Mouse (Mus musculus) hindbrain, embryonic 16.5 days (tissue): ENCODE measurements around the gene Olfr1086. TPM values are rescaled to one million over a fixed set of nuclear protein-coding genes. Genes with fewer than 3 reads are reported as not detected.
"Not testable (repeated sequence)": the region's sequence is repeated elsewhere in the genome, so short reads cannot be mapped to it uniquely, and the experiment has no call there.

Source experiments
- ATAC-seq: fragments of 200-750 bp; cut with Nextera tagmentation; 2 replicates; pipeline ENCODE4 v1.8.0; 2017; ENCODE audit warnings: moderate TSS enrichment, moderate library complexity
- H3K27ac ChIP-seq: fragments of 300-500 bp; sonication (generic); 2 replicates; pipeline ENCODE4 v1.5.1; 2014; ENCODE audit warnings: low read depth, mild to moderate bottlenecking, control low read depth, low read length, moderate library complexity
- H3K27me3 ChIP-seq: fragments of 300-500 bp; sonication (generic); replicated peaks from 2 replicates; pipeline ENCODE4 v1.6.1; 2014; ENCODE audit warnings: low read length; ENCODE audit not compliant: control insufficient read depth, insufficient read depth
- H3K36me3 ChIP-seq: fragments of 300-500 bp; sonication (generic); 2 replicates; pipeline ENCODE4 v1.6.1; 2014; ENCODE audit warnings: mild to moderate bottlenecking, low read length, moderate library complexity, mixed read lengths; ENCODE audit not compliant: control insufficient read depth, insufficient read depth
- H3K4me1 ChIP-seq: fragments of 300-500 bp; sonication (generic); 2 replicates; pipeline ENCODE4 v1.6.1; 2014; ENCODE audit warnings: low read depth, low read length; ENCODE audit not compliant: control insufficient read depth, insufficient read depth
- H3K4me2 ChIP-seq: fragments of 300-500 bp; sonication (generic); 2 replicates; pipeline ENCODE4 v1.6.1; 2014; ENCODE audit warnings: mild to moderate bottlenecking, low read length, control low read depth, moderate library complexity
- H3K4me3 ChIP-seq: fragments of 300-500 bp; sonication (generic); 2 replicates; pipeline ENCODE4 v1.5.1; 2014; ENCODE audit warnings: mild to moderate bottlenecking, low read length, control low read depth, moderate library complexity
- H3K9ac ChIP-seq: fragments of 300-500 bp; sonication (generic); 2 replicates; pipeline ENCODE4 v1.6.1; 2014; ENCODE audit warnings: low read depth, mild to moderate bottlenecking, control low read depth, low read length, moderate library complexity
- H3K9me3 ChIP-seq: fragments of 300-500 bp; sonication (generic); 2 replicates; pipeline ENCODE4 v1.6.1; 2014; ENCODE audit warnings: mild to moderate bottlenecking, low read length, moderate library complexity; ENCODE audit not compliant: control insufficient read depth
- WGBS: fragments of 180-500 bp; shearing (Covaris S2); extraction: QIAGEN DNeasy Blood & Tissue Kit; methylation state at CpG from one replicate; pipeline ENCODE4 v1.1.7; 2014; 5-methylcytosine and 5-hydroxymethylcytosine counted together
- polyA plus RNA-seq: library from polyadenylated mRNA; unstranded; fragments of >200 nt; fragmentation: Nextera tagmentation; extraction: Ambion mirVana; gene quantifications from 2 replicates; pipeline ENCODE4 v1.2.1, GENCODE M21; 2015

The Olfr1086 gene
- polyA plus RNA-seq = not detected in 2 replicates

DNA sequence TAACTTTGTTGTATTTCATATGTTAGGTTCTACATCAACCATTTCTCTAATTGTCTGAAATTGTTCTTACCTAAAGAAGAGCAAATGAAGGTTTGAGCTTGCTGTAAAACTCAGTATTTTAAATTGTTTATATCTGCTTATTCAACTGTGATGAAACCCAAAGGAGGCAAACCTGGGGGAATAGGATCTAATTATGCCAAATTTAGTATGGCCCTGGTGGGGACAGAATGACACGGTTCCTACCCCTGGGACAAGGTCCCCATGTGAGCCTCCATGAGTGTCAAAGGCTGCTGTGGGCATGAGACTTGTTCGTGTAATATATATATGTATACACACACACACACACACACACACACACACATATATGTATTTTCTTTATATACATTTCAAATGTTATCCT is at the start of gene Olfr1086:
Gene Olfr1086, minus strand, starts transcription at position 101 of the 400 bp plus-strand sequence.
- H3K4me1 ChIP-seq = no peaks in the 10 kb centered on the region
- H3K27me3 ChIP-seq = no peaks in the 10 kb centered on the region
- H3K4me2 ChIP-seq = no peak within 1 kb of the TSS
- no peaks in the 10 kb centered on the region for H3K36me3 ChIP-seq
- H3K4me3 ChIP-seq = no peak within 1 kb of the TSS
- no peaks in the 10 kb centered on the region for H3K9me3 ChIP-seq
- no peak within 1 kb of the TSS for H3K9ac ChIP-seq
- no peak within 1 kb of the TSS for H3K27ac ChIP-seq
- no peak for ATAC-seq
- WGBS = 73% methylated on average over 2 of the region's 2 CpGs

DNA sequence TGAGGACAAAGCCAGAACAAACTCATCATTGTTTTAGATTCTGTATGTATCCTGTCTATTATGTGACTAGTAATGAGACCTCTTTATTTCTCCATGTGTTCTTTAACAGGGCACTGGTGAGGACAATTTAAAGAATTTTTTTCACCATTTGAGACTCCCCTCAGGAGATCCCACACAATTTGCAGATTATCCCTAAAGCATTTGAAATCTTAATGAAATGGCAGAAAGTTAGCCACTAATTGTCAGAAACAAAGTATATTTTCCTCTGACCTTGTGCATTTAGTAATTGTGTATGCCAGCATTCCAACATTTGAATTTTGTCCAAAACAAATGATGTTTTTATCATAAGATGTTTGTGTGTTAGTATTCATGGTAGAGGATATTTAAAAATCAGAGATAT is 18.4 kb upstream of the Olfr1086 start, which contains the start of gene Olfr1087:
Gene Olfr1087, minus strand, starts transcription at position 101 of the 400 bp plus-strand sequence.
- Histone ChIP-seq H3K9me3 (no peaks in the 10 kb centered on the region), H3K4me3 (no peak within 1 kb of the TSS), H3K4me1 (no peaks in the 10 kb centered on the region), H3K36me3 (no peaks in the 10 kb centered on the region), H3K27ac (no peak within 1 kb of the TSS), H3K9ac (no peak within 1 kb of the TSS), H3K27me3 (no peaks in the 10 kb centered on the region), H3K4me2 (no peak within 1 kb of the TSS)
- no peak for ATAC-seq

DNA sequence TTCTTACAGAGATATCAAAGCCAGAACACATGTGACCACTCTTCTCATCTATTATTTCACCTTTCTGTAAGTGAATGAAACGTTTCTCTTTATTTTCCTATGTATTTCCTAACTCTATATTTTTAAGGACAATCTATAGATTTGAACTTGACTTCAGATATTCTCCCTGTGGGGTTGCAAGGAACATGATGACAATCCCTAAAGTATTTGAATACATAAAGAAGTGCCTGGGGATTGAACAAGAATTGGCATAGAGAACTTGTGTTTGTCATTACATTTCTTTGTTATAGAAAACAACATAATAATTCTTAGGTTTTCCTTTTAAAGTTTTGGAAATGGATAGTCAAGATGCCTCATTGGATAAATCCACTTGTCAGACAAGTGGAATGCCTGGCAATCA is 18.0 kb downstream of the Olfr1086 start, which contains the start of gene Olfr1085:
Gene Olfr1085, minus strand, starts transcription at position 101 of the 400 bp plus-strand sequence.
- WGBS = 33% methylated on average over 1 of the region's 1 CpGs
- Histone ChIP-seq H3K4me2 (no peak within 1 kb of the TSS), H3K27ac (no peak within 1 kb of the TSS)

DNA sequence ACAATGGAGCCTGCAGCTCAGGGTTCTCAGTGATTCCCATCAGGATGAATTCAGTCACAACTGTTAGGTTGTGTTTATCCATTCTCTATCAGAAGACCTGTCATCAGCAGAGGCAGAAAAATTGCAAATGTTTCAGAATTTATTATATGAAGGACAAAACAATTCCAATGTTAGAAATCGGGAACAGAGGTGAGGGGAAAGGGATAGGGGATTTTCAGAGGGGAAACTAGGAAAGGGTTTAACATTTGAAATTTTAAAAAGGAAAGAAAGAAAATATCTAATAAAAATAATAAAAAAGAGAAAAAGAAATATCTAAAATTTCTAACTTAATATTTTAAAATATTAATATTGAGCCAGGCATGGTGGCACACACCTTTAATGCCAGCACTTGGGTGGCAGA is 40.3 kb downstream of the Olfr1086 start, which contains the start of gene Olfr1084:
Gene Olfr1084, minus strand, starts transcription at position 101 of the 400 bp plus-strand sequence.
- not testable (repeated sequence) for H3K4me3 ChIP-seq, H3K4me1 ChIP-seq, H3K27ac ChIP-seq, H3K27me3 ChIP-seq, H3K9ac ChIP-seq, H3K36me3 ChIP-seq, H3K4me2 ChIP-seq, ATAC-seq, H3K9me3 ChIP-seq
- WGBS = 90% methylated on average over 1 of the region's 1 CpGs

More for the DNA sequence above, 18.0 kb downstream of the Olfr1086 start, which contains the start of gene Olfr1085:
- no peaks in the 10 kb centered on the region for H3K27me3 ChIP-seq
- no peak within 1 kb of the TSS for H3K9ac ChIP-seq
- no peak within 1 kb of the TSS for H3K4me3 ChIP-seq
- no peaks in the 10 kb centered on the region for H3K36me3 ChIP-seq
- ATAC-seq = no peak
- H3K9me3 ChIP-seq = no peaks in the 10 kb centered on the region
- H3K4me1 ChIP-seq = no peaks in the 10 kb centered on the region

Other genes with a start within 250 kb of the Olfr1086 start
- not detected in 2 replicates for gene Olfr1065, start 229.5 kb downstream of the Olfr1086 start, polyA plus RNA-seq
- not detected in 2 replicates for gene Olfr1066, start 223.8 kb downstream of the Olfr1086 start, polyA plus RNA-seq
- gene Olfr228, start 192.7 kb downstream of the Olfr1086 start, polyA plus RNA-seq = not detected in 2 replicates
- not detected in 2 replicates for gene Olfr1076, start 171.6 kb downstream of the Olfr1086 start, polyA plus RNA-seq
- gene Olfr1079, start 137.6 kb downstream of the Olfr1086 start, polyA plus RNA-seq = not detected in 2 replicates
- gene Olfr1080, start 121.9 kb downstream of the Olfr1086 start, polyA plus RNA-seq = not detected in 2 replicates
- gene Olfr1082, start 81.1 kb downstream of the Olfr1086 start, polyA plus RNA-seq = not detected in 2 replicates
- gene Olfr1084, start 40.4 kb downstream of the Olfr1086 start, polyA plus RNA-seq = not detected in 2 replicates
- gene Olfr1085, start 18.1 kb downstream of the Olfr1086 start, polyA plus RNA-seq = not detected in 2 replicates
- not detected in 2 replicates for gene Olfr1087, start 18.3 kb upstream of the Olfr1086 start, polyA plus RNA-seq
- gene Olfr1089, start 53.6 kb upstream of the Olfr1086 start, polyA plus RNA-seq = not detected in 2 replicates
- not detected in 2 replicates for gene Olfr1090, start 78.9 kb upstream of the Olfr1086 start, polyA plus RNA-seq
- not detected in 2 replicates for gene Olfr1093, start 102.4 kb upstream of the Olfr1086 start, polyA plus RNA-seq
- gene Olfr141, start 129.9 kb upstream of the Olfr1086 start, polyA plus RNA-seq = not detected in 2 replicates
- not detected in 2 replicates for gene Olfr1094, start 144.6 kb upstream of the Olfr1086 start, polyA plus RNA-seq
- not detected in 2 replicates for gene Olfr1095, start 171.6 kb upstream of the Olfr1086 start, polyA plus RNA-seq
- gene Gm13723, start 194.7 kb upstream of the Olfr1086 start, polyA plus RNA-seq = not detected in 2 replicates
- gene Olfr1097, start 212.1 kb upstream of the Olfr1086 start, polyA plus RNA-seq = not detected in 2 replicates
- not detected in 2 replicates for gene Olfr1098, start 244.5 kb upstream of the Olfr1086 start, polyA plus RNA-seq